Mouse (Mus musculus): Measurements from ENCODE around the gene Acin1.
A peak's percentile ranks its signal among the peaks of the same experiment; 100 is the strongest.

The Acin1 gene

DNA sequence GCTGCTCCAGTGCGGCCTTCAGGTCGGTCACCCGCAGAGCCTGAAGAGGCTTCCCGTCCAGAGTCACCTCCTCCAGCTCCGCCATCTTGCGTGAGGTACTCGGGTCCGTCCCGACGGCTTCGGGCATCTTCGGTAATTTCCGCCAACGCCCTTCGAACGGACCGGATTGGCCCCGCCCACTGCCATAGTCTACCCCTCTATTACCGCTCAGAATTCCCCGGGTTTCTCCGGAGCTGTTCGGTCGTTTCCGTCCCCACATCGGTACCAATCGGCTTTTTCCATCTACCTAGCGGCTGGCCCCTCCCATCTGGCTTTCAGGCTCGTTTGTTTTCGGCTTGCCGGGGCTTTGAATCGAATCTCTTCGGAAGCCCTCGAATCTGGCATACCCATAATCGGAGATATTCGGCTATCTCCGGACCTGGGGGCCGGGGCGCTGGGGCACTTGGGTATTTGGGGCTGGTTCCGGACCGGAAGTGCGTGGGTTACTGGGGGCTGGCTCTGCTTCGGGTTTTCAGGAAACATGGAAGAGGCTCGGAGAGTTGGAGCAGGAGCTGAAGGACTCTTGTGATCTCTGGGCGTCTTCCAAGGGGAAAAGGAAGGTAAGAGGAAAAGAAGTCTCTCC lies at the start of gene Acin1:
Gene Acin1, minus strand, starts transcription at position 410 of the 622 bp plus-strand sequence.
- DNase-seq, result peak; percentile 100

- DNase-seq, result no peak
These were observed 48.5 kb upstream of the Acin1 start for GRCm38 (mm10) chr14:54735221-54735620.

GRCm38 (mm10) chr14:54734004-54734403 lies 47.3 kb upstream of the Acin1 start:
- DNase-seq, result no peak

DNA sequence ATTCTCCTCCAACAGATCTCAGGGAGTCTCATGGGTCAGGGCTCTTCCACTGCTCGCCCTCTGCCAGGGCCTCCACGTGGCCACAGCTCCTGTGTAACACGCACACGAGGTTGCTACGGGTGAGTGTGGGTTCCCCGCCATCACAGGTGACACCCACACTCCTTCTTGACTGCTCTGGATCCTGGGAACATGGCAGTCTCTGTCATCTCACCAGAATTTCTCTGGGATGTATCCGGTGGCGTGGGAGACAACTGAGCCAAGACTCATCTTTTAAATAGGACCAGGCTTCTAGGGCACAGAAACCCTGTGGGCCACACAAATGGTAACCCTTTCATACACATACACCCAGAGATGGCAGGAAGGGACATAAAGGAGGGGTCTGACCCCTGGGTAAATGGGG lies 45.5 kb upstream of the Acin1 start:
- no peak for DNase-seq

GRCm38 (mm10) chr14:54730305-54730704 lies 43.6 kb upstream of the Acin1 start:
- no peak for DNase-seq

GRCm38 (mm10) chr14:54728823-54729653 lies 42.3 kb upstream of the Acin1 start:
- no peak for DNase-seq

GRCm38 (mm10) chr14:54727565-54727964 lies 40.8 kb upstream of the Acin1 start:
- no peak for DNase-seq

- DNase-seq, result no peak
These were observed 37.3 kb upstream of the Acin1 start for GRCm38 (mm10) chr14:54724049-54724448.

GRCm38 (mm10) chr14:54721711-54722110 lies 35.0 kb upstream of the Acin1 start:
- DNase-seq, result no peak

DNA sequence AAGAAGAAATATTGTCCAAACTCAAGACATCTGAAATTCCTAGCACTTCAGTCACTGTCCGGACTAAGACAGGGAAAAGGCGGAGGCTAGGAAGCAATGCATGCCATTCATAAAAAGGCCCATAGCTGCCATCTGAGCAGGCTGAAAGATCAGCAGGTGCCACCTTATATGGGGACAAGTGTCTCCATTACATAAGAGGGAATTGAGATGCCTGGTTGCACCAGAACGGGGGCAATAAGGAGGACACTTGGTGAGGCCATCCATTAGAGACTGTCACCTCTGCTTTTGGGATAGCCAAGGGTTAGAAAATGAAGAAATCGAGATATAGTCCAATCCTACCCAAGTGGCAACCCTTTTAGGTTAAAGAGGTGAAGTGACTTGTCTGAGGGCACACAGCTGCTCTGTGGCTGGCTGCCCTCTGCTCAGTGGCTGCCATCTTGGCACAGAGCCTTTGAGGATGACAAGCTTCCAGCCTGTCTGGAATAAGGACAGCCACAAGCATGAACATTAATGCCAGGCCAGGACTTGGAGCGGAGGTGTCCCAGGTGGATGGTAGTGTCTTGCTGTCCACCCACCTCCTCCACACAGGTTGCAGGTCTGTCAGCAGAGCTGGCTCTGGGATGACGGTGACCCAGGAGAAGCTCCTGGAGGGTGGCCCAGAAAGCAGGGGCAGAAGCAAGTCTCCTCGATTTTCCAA lies 34.1 kb upstream of the Acin1 start:
- no peak for DNase-seq

DNA sequence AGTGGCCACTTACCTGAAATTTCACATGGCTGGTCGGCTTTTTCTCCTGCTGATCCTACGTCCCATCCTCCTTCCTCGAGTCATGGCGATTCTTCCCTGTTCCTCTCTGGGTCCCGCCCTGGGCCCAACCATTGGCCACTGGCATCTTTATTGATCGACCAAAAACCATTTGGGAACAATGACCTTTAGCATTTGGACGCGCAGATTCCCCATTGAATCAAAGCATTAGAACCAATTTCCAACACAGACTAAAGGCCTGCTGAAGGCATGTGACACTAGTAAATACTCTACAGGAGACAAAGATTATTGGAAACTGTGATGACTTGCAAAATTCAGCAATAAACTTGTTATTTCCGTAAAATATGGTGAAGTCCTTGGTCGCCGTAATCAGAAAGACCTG lies 33.3 kb upstream of the Acin1 start:
- DNase-seq, result no peak

- no peak for DNase-seq
These were observed 28.7 kb upstream of the Acin1 start for GRCm38 (mm10) chr14:54715402-54715801.

GRCm38 (mm10) chr14:54714617-54715081 lies 27.9 kb upstream of the Acin1 start:
- DNase-seq, result peak; percentile 55

DNA sequence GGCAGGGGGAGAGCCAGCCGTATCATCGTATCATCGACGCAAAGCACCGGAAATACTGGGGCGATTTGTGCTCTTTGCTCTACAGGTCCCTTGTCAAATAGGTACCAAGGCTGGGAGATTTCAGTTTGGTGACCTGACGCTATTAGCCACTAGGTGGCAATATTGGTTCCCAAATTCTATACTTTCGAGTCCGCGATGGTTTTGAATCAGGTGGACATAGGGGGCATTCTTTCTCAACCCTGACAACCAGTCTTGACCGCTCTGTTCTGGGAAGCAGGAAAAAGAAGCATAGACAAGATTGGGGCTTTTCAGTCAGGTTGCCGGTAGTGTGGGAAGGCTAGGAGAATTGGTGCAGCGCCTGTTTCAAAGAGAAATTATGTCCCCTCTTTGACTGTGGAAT lies 27.4 kb upstream of the Acin1 start:
- DNase-seq, result peak; percentile 89

GRCm38 (mm10) chr14:54712861-54713260 lies 26.1 kb upstream of the Acin1 start:
- DNase-seq, result no peak

- DNase-seq, result no peak
These were observed 25.3 kb upstream of the Acin1 start, which contains the start of gene Cebpe for GRCm38 (mm10) chr14:54712074-54712473. Gene Cebpe, minus strand, starts transcription at chr14:54712174.

DNA sequence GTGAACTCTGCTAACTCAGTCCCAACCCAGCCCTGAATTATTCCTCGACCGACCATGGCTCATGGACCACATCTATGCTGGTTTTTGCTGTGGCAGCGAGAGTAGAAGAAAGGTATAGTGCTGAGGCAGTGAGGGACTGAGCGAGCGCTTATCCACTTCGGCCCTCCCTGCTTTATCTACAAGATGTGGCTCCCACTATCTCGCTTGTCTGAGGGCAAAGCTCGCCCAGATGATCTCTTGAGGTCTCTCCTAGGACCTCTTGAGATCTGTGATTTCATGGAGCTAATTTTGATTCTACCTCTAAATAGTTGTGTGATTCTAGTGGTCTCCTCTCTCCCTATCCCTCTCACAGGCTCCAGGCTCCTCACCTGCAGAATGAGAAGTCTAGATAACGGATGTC lies 22.3 kb upstream of the Acin1 start:
- no peak for DNase-seq

DNA sequence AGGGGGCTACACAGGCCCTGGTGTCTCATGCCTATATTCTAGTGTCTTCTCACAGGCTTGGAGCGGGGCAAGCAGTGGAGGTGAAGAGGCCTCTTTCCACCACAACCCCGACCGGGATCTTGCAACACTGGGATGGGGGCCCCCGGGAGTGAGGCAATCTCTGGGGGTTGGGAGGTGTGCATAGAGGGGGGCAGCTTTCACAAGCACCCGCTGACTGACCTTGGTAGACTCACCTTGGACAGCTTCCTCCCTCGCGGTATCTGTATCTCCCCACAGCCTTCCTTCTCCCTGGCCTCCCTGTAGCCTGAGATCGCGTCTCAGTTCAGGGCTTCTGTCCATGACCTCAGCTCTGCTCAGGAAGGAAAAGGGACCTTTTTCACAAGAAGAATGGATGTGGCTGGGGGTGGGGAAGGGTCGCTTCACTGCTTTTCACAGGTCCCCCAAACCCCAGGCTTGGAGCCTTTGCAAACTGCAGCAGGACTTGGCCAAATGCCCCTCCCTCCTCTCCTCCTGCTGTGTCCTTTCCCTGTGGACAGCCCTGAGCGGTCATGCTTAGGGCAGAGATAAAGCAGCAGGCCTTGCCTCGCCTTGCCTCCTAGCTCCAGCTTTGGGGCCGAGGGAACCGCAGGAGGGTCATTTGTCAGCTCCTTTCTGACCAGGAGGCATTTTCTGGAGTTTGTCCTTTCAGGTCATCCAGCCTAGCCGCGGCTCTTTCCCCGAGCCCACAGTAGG lies 20.0 kb upstream of the Acin1 start:
- no peak for DNase-seq

DNA sequence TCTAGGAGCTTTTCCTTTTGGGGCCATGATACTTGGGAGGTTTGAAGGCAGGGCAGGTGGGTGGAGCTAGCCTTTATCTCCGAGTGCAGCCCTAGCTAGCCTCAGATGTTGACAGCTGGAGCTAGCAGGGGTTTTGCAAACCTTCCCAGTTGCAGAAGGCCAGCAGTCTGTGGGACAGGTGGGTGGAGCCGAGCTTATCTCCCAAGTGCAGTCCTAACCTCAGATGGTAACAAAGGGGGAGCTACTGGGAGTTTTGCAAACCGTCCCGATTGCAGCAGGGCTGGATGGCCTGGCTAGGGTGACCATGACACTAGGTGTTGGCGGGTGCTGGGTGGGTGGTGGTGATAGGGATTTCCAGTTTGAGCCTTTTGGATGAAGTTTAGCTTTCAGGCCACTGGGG lies 19.1 kb upstream of the Acin1 start:
- no peak for DNase-seq

DNA sequence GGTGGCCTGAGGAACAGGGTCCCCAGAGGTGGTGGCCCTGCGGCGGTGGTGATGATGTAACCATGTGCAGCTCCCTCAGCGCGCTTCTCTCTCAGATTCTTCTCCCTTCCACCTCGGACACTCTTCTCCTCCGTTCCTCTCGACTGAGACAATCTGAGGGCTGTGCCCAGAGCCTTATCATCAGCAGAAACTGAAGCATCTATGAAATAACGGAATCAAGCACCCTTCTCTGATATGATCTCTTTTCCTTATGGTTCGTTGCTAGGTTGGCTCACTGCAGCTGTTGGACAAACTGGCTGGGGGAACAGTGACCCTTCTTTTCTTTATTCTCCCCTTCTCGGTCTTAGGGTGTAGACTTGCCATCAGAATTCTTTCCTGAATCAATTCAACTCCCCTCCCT lies 16.5 kb upstream of the Acin1 start:
- no peak for DNase-seq

- peak; percentile 85 for DNase-seq
These were observed 14.6 kb upstream of the Acin1 start for GRCm38 (mm10) chr14:54701298-54701697.

GRCm38 (mm10) chr14:54699586-54699985 lies 12.9 kb upstream of the Acin1 start:
- DNase-seq, result no peak

- DNase-seq, result no peak
These were observed 12.0 kb upstream of the Acin1 start, which contains the start of gene Gm29776 for GRCm38 (mm10) chr14:54698733-54699132. Gene Gm29776, minus strand, starts transcription at chr14:54698833.

All from retina, postnatal 1 day (tissue).